Mouse (Mus musculus) common myeloid progenitor, adult 5-6 weeks (primary cell): Measurements from ENCODE around the gene Dap. TPM values are rescaled to one million over a fixed set of nuclear protein-coding genes. Genes with fewer than 3 reads are reported as not detected.

Experiments
- ATAC-seq: replicated peaks from 2 replicates; pipeline ENCODE4 v1.8.0; 2016; ENCODE audit warnings: low read depth, mild to moderate bottlenecking, moderate TSS enrichment, inconsistent platforms; ENCODE audit not compliant: poor library complexity, severe bottlenecking
- total RNA-seq: library from RNA; stranded (forward); fragments of 200-1000, 187-1606 nt; gene quantifications from 2 replicates; pipeline ENCODE4 v1.2.3, GENCODE M21; 2017

Dap gene
- total RNA-seq, 1 experiment from 2014 or later: 67.8 TPM

DNA sequence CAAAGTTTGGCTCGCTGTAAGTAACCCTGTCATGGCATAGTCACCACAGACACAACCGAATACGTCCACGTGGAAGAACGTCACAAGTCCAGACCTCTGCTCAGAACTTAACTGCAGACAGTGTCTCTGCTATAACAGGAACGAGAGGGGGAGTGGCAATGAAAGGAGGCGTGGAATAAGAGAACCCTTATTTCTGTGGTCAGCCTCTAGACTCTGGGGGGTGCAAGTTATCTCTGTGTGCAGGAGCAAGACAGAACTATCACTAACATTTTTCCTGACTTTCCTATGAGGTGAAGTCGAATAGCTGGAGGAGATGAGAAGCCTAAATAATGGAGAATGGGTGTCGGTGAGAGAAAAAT, 12.4 kb downstream of the Dap start:
- ATAC-seq: peak; percentile 75

DNA sequence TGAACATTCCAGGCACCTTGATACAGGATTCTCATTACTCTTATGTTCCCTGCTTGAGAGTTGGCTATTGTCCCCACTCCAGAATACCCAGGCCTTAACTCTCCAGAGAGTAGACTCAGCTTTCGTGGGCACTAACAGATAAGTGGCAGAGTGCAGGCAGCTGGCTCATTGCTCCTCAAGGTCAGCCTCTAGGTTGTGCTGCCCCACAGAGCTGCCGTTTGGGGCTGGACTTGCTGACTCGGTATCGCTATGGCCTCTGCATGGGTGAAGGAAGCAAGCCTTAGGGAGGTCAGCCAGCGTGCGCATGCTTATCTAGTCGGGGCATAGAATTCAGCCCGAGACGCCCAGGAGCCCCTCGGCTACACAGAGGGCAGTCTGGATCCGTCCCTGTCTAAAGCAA, 13.3 kb downstream of the Dap start:
- 0 out of 2 replicates have a peak, but pooled peaks have one; percentile 24 for ATAC-seq

GRCm38 (mm10) chr15:31237898-31238297, 13.8 kb downstream of the Dap start:
- no peak for ATAC-seq

DNA sequence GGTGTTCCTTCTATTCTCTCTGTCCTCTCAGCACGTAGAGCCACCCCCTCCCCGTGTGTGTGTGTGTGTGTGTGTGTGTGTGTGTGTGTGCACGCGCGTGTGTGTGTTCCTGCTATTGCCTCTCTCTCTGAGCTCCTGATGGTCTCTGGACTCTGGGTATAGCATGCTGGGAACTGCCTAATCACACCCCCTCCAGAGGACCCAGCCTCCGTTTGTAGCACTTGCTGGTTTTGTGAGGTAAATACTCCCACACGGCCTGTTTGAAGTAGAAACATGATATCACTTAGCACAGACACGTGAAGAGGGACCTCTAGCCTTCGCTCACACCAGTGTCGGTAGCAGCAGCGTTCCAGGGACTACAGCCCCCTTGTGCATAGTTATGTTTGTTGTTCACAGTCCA, 14.5 kb downstream of the Dap start:
- no peak for ATAC-seq

DNA sequence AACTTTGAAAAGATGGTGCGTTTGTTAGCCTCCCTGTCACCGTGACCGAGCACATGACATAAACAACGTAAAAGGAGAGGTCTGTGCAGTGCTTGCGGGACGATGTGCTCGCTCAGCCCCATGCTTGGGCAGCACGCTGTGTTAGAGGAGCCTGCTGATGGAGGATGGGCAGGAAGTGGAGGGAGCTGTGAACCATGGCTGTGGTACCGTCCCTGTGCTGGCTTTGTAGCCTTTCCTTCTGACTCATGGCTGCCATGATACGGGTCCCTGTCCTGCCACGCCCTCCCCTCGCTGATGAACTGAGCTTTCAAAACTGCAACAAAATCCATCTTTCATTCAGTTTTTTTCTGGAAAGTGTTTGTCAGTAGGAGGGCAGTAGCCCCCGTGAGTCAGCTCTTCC, 15.6 kb downstream of the Dap start:
- no peak for ATAC-seq

DNA sequence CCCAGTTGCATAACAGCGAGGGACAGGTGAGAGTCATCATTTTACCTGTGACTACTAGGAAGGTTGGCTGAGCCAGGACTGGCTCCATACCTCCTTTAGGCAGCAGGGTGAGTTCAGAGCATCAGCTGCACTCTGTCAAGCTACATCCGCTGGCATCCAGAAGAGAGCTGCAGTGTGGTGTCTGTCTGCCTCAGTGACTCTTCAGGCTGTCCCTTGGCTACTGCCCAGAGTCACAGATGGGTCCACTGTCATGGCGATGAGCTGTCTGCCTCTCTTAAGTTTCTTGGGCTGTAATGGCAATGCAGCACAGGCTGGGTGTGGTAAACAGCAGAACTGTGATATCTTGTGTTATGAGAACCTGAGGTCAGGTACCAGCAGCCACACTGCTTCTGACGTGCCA, 16.1 kb downstream of the Dap start:
- ATAC-seq: no peak

- peak; percentile 20; the same call in 1 of the 2 replicates for ATAC-seq
These were observed 19.1 kb downstream of the Dap start for GRCm38 (mm10) chr15:31243260-31243659.

- ATAC-seq: no peak
These were observed 20.8 kb downstream of the Dap start for GRCm38 (mm10) chr15:31244696-31245445.

GRCm38 (mm10) chr15:31245934-31246333, 21.8 kb downstream of the Dap start:
- ATAC-seq: no peak

DNA sequence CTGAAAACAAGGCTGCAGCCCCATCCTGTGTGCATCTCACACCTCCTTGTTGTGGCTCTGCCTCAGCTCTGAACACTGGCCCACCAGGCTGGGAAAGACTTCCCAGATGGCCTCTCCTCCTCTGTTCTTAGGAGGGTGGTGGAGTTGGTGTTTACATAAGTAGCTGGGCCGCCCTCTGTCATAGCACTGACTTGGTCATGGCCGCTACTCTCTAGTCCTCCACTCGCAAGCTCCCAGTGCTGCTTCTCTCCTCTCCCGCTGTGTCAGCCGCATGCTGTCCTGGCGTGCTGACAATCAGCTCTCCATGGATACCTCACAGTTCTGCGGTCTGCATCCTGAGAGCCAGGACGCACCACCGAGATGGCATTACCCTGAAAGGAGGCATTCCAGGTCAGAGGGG, 22.9 kb downstream of the Dap start:
- no peak for ATAC-seq

DNA sequence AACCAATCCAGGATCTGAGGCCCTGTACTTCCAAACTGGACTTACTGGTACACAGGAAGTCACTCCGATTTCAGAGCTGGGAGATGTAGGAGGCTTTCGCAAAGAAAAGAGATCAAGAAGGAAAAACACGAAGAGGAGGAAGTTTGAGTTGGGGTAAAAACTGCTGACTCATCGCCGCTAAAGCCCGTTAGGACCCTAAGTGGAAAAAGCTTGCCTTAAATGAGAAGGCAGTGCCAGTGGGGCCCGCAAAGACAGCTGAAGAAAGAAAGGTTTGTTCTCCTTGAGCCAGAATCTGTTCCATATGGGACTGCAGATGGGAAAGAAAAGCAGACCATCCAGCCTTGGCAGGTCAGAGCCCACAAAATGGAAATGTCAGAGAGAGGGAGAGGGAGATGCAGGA, 24.8 kb downstream of the Dap start:
- peak; percentile 66 for ATAC-seq

GRCm38 (mm10) chr15:31250027-31250426, 25.9 kb downstream of the Dap start:
- ATAC-seq: 0 out of 2 replicates have a peak, but pooled peaks have one; percentile 34

DNA sequence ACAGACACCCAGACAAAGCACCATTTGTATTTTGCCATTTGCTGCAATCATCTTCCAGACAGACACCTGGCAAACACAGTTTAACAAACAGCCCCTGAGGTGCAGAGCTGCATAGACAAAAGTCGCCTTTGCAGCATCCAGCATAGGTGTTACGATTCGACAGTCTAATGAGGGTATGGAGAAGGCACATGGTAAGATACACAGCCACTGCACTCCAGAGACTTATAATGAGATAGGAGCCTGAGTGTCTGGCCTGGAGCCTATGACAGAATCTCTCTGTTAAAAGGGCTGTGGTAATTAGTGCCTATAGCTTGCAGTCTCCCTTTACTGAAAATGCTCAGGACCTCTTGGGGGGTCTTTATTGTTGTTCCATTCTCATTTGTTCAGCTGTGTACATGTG, 26.6 kb downstream of the Dap start:
- no peak for ATAC-seq

DNA sequence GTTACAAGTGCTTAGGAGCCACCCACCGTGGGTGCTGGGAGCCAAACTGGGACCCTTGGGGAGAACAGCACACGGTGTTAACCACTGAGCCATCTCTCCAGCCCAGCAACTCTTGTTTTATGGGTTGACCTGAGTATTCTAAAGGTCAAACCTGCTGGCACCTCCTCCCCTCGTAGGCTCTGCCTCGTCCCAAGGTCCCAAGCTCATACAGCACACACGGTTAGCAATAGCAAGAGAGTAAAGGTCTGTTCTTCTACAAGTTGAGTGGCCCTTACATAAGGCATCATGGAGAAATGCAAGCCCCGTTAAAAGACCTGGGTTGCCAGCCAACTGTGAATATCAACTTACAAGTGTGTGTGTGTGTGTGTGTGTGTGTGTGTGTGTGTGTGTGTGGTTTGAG, 27.1 kb downstream of the Dap start:
- ATAC-seq: no peak

DNA sequence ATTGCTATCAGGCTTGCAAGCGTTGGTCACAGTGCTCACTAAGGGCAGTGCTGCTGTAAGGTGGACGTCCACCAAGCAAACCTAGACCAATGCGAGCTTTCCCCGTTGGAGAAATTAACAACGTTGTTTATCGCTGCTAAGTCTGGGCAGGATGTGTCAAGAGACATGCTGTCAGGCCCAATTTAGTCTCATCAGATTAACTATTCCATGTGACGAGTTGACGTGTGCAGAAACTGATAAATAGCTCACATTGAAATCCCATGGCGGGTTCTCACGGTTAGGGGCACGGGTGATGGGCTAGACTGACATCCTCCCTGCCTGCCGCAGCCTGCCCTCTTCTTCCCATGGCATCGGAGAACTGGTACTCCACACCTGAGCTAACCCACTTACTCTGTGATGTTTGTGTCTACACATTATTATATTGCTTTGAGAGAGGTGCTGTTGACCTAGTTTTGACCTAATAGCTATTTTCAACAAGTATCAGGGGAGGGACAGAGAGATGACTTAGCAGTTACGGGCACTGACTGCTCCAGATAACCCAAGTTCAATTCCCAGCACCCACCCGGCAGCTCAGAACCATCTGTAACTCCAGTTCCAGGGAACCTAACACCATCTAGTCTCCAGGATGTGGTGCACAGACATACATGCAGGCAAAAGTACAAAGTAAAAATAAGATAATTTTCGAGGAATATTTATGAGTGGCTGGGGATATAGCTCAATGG, 28.6 kb downstream of the Dap start:
- ATAC-seq: no peak

GRCm38 (mm10) chr15:31253380-31253779, 29.3 kb downstream of the Dap start:
- ATAC-seq: no peak

DNA sequence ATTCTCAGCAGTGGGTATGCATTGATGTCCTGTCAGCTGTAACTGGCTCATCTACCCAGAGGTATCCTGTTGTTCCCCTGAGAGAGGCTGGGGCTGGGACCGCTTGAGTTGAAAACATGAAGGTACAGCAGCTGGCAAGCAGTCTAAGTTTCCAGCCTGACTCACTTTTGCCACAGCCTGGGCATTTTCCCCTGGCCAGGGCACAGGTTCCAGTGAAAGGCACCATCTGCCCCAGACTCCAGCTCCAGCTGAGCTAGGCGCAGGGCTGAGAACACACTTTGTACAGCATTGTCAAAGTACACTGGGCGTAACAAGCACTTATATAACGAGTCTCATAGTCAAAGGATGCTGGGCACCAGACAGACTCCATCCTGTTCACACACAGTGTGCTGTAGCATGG, 29.8 kb downstream of the Dap start:
- ATAC-seq: no peak

DNA sequence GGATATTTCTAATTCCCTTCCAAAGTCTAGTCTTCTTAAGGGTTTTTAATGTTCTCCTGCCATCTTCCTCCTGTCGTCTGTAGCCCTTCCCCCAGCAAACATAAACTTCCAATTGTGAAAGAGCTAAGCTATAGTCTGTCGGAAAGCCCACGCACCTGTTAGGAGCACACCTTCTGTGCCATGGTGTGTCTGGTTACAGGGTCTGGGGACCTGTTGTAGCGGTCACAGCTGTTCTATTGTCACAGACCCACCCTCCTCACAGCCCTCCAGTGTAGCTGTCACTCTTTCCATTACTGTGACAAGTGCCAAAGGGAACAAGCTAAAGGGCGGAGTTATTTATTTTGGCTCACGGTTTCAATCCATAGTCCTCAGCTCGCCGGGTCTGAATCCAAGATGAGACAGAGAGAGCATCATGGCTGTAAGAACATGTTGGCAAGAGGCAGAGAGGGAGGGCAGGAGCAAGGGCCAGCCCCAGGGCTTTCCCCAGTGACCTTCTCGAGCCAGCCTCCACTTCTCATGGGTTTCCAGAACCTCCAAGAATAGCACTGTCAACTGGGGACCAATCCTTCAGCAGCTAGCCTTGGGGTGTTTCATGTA, 30.9 kb downstream of the Dap start:
- ATAC-seq: no peak

GRCm38 (mm10) chr15:31255762-31256161, 31.6 kb downstream of the Dap start:
- ATAC-seq: no peak

GRCm38 (mm10) chr15:31257329-31257728, 33.2 kb downstream of the Dap start:
- ATAC-seq: no peak

DNA sequence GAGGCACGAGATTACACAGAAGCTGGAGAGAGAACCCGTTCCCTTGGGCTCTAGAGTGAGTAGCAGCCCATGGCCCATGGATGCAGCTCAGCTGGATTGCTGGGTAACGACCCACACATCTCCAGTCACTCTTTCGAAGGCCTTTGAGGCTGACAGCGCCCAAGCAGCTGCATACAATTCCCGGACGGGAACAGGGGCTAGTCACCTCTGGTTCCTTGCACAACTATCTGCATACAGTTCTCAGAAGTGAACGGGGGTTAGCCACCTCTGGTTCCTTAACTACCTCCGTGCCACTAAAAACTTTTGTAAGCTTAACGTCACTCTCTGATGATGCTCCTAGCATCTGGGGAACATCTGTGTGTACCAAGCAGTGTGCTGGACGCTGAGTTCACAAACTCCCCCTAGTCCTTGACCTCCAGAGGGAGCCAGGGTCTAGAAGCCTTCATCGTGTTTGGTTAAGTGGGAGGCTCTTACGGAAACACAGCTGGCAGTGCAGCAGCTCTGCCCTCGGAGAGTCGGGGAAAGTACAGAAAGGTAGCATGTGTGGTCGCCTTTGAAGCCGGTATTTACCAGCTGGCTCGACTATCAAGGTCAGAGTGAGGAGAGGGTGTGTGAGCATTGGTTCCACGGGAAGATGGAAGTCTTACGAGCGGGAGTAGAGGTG, 34.0 kb downstream of the Dap start:
- no peak for ATAC-seq
